Mouse (Mus musculus) erythroblast, embryonic 14.5 days (primary cell): ENCODE results near the gene Olfr418.
"Not testable (repeated sequence)": the region's sequence is repeated elsewhere in the genome, so short reads cannot be mapped to it uniquely, and the experiment has no call there.

Experiments used
- GATA1 ChIP-seq: IDR thresholded peaks from 2 replicates; pipeline ENCODE4 v1.6.1; 2012; ENCODE audit warnings: low read length, inconsistent platforms, mixed read lengths
- TAL1 ChIP-seq: IDR thresholded peaks from 3 replicates; pipeline ENCODE4 v1.6.1; 2012; ENCODE audit warnings: low read length, inconsistent platforms, mixed read lengths

DNA sequence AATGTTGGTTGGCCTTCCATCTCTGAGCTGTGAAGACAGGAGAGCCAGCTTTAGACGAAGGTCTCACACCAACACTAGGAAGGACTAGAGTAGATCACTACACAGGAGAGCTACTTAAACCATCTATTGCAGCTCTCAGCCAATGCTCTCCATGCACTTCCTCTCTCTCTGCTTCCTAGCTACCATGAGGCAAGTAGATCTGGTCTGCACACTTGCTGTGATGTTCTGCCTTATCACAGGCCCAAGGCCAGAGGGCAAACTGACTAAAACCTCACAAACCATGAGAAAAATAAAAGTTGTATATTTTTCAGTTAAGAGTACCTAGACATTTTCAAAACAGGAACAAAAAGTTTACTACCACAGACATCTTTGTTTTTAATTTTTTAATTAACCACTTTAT, 28.8 kb upstream of the Olfr418 start:
- not testable (repeated sequence) for TF ChIP-seq TAL1, GATA1
